Comparison of ENCODE assay signal across 12 mouse cellular contexts in the genomic region with DNA sequence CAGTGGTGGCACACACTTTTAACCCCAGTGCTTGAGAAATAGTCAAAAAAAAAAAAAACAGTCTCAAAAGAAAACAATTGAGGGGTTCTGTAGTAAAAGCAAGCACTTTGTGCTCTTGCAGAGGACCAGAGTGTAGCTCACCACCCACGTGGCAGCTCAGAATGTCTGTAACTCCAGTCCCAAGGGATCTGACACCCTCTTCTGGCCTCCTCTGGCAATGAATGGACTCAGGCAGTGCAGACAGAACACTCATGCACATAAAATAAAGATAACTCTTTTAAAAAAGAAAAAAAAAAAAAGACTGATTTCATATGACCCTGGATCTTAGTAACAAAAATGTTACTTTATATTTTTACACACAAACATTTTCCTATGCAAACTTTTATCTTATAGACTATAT. TPM values are rescaled to one million over a fixed set of nuclear protein-coding genes. Genes with fewer than 3 reads are reported as not detected.
DNase-seq lines count a peak whose midpoint lies in the region; ATAC-seq lines count a peak whose summit lies in the region.
"Had no signal": no experiment of that assay in that cellular context is flagged by ENCODE, and none has a peak within 500 bp of the region (broad histone marks: within the 10 kb centered on the region; RNA-seq: fewer than 3 reads in every experiment).

No protein-coding gene starts in this region.

- no peak for ATAC-seq in hindbrain, embryonic 16.5 days

- DNase-seq in adrenal gland, adult 2 months = peak; percentile 18
- no peak for DNase-seq in adrenal gland, adult 18-20 months (ENCODE audit: low spot score in 2 of 2)
- peak; percentile 19 for DNase-seq in kidney, postnatal 10 days
- no peak for DNase-seq in kidney, adult 18-20 months
- DNase-seq in 416B (ENCODE audit: low read depth) = peak; percentile 54
- DNase-seq in embryo, embryonic 11 days = peak; percentile 24
- no peak for DNase-seq in ovary, adult 18-20 months (ENCODE audit: low spot score)
- DNase-seq: gastrocnemius, postnatal 10 days had no signal

- no peaks in the 10 kb centered on the region for H3K27me3 ChIP-seq in hindbrain, embryonic 16.5 days (replicated peaks; ENCODE audit: control insufficient read depth, insufficient read depth, low read length)
- H3K27me3 ChIP-seq: embryonic facial prominence, embryonic 13.5 days; hindbrain, embryonic 15.5 days; lung, embryonic 15.5 days had no signal

- no peak overlapping the region for H3K4me3 ChIP-seq in hindbrain, embryonic 16.5 days (ENCODE audit: low read length)
- H3K4me3 ChIP-seq: embryonic facial prominence, embryonic 13.5 days; hindbrain, embryonic 15.5 days; lung, embryonic 15.5 days had no signal

- no peak overlapping the region for H3K27ac ChIP-seq in hindbrain, embryonic 16.5 days (ENCODE audit: low read depth, low read length)
- H3K27ac ChIP-seq: embryonic facial prominence, embryonic 13.5 days; hindbrain, embryonic 15.5 days; lung, embryonic 15.5 days had no signal

- H3K9ac ChIP-seq in hindbrain, embryonic 16.5 days (ENCODE audit: low read depth, low read length) = no peak overlapping the region
- H3K9ac ChIP-seq: embryonic facial prominence, embryonic 13.5 days; hindbrain, embryonic 15.5 days; lung, embryonic 15.5 days had no signal

- no peaks in the 10 kb centered on the region for H3K4me1 ChIP-seq in hindbrain, embryonic 16.5 days (ENCODE audit: control insufficient read depth, insufficient read depth, low read depth, low read length)
- H3K4me1 ChIP-seq: embryonic facial prominence, embryonic 13.5 days; hindbrain, embryonic 15.5 days; lung, embryonic 15.5 days had no signal

- no peaks in the 10 kb centered on the region for H3K36me3 ChIP-seq in hindbrain, embryonic 16.5 days (ENCODE audit: control insufficient read depth, insufficient read depth, low read length)
- H3K36me3 ChIP-seq: hindbrain, embryonic 15.5 days; lung, embryonic 15.5 days had no signal

- WGBS in hindbrain, embryonic 16.5 days = 14% methylated on average over 1 of the region's 1 CpGs

- H3K9me3 ChIP-seq in hindbrain, embryonic 16.5 days (ENCODE audit: control insufficient read depth, low read length) = no peaks in the 10 kb centered on the region
- H3K9me3 ChIP-seq: embryonic facial prominence, embryonic 13.5 days; hindbrain, embryonic 15.5 days; lung, embryonic 15.5 days had no signal

- H3K4me2 ChIP-seq in hindbrain, embryonic 16.5 days (ENCODE audit: low read length) = no peak overlapping the region
- H3K4me2 ChIP-seq: embryonic facial prominence, embryonic 13.5 days; hindbrain, embryonic 15.5 days; lung, embryonic 15.5 days had no signal

RNA-seq across cellular contexts. Expression of gene Bbx, which starts 12.1 kb away (rescaled TPM):
- 10 to 100 TPM; 33.1 to 34.3 TPM for total RNA-seq in adrenal gland, adult 2 months (2021)
- 5.8 and 8.4 TPM in 2 replicates for polyA plus RNA-seq in adrenal gland, adult 2 months (2012; rRNA removed)
- total RNA-seq in adrenal gland, adult 18-20 months (2021) = 10 to 100 TPM; 26.6 to 32.8 TPM
- 20.2 and 20.3 TPM in 2 replicates for polyA plus RNA-seq in hindbrain, embryonic 16.5 days (2015; fragmentation: Nextera tagmentation; extraction: Ambion mirVana)

Comparison
In these comparisons a context has a peak if more than half of its experiments do, and no peak if none do; other contexts are left out.
1. DNase-seq: peak in adrenal gland, adult 2 months (single experiment), kidney, postnatal 10 days (single experiment), 416B (single experiment) and embryo, embryonic 11 days (single experiment); none in adrenal gland, adult 18-20 months (0 of 2), kidney, adult 18-20 months (single experiment) and ovary, adult 18-20 months (single experiment).